Mouse (Mus musculus): ENCODE measurements around the gene Gata3.

Gata3 gene

DNA sequence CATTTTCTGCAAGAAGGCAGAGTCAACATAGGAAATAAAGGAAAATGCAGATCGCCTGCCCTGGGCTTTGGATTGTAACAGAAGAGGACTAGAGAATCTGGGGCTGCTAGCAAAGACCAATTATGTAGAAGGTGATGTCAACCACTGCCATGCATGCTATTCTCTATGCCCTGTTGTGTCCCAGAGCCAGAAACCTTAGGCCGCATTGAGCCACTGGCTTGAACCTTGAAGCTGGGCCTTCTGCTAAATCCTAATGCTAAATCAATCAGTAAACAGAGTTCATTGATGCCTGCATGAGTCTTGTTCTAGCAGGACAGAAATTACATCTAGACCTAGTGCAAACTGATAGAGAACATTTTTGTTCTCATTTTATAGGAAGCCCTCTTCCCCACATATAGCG is 3.8 kb downstream of the Gata3 start:
- no peak for DNase-seq (ENCODE audit: low spot score in 2 of 2)

DNA sequence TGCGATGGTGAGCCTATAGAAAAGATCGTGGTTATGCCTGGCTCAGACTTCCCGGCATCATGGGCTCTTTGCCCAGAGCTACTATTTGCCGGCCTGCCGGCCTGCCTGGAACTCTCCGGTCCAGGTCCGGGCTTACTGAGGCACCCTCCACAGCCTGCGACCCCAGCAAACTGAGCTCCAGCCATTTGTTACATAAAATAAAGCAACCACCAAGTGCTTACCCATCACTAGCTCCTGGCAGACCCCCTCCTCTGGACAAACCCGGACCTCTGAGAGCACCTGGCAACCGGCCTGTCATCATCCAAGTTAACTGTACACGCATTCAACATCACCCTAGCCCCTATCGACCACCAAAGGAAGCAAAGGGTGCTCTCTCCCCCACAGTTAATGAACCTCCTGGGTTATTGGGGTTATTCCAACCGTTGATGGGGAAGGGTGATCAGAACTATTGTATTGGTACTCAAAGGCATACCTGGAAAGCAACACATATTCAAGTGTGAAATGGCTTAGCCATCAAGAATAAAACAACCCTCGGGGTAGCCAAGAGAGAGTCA is 4.5 kb downstream of the Gata3 start:
- no peak for DNase-seq (ENCODE audit: low spot score in 2 of 2)

GRCm38 (mm10) chr2:9884533-9885216 is 5.2 kb downstream of the Gata3 start:
- DNase-seq (ENCODE audit: low spot score in 2 of 2): no peak

GRCm38 (mm10) chr2:9883803-9884532 is 5.9 kb downstream of the Gata3 start:
- DNase-seq (ENCODE audit: low spot score in 2 of 2): no peak

DNA sequence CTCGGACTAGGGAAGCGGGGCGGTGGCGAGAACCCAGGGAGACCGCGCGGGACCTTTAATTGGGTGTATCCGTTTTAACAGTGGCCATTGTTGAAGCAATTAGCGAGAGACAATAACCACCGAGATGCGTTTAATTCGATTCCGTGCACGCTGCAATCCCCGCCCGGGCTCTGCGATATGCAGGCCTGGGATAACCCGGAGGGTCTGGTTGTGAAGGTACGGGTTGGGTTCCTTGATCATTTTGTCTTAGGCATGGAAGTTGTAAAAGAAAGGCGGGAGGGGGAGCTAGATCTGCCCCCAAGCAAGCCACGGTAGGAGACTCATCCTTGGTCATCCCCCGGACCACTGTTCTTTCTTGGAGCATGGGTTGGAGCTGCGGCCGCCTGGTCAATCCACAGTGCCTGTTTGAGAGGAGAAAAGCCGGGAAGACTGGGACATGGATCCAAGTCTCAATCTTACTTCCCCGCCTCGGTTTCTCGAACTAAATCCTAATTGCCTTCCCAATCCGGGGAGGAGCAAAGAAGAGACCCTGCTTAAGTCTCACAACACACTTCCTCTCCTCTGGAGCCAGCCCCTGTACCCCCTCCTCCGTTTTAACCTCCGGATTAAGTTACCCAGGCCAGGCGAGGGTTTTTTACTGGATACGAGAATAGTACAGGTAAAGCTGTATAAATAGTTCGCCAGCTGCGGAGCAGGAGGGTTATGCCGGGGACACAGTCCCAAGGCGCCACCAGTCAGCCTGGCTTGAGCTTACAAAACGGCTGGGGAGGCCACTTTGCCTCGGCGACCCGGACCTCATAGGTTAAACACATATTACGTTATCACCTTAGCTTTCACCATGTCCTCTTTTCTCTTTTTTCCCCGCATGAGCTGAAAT is 6.7 kb downstream of the Gata3 start:
- DNase-seq (ENCODE audit: low spot score in 2 of 2): no peak

GRCm38 (mm10) chr2:9882371-9882925 is 7.4 kb downstream of the Gata3 start:
- no peak for DNase-seq (ENCODE audit: low spot score in 2 of 2)

DNA sequence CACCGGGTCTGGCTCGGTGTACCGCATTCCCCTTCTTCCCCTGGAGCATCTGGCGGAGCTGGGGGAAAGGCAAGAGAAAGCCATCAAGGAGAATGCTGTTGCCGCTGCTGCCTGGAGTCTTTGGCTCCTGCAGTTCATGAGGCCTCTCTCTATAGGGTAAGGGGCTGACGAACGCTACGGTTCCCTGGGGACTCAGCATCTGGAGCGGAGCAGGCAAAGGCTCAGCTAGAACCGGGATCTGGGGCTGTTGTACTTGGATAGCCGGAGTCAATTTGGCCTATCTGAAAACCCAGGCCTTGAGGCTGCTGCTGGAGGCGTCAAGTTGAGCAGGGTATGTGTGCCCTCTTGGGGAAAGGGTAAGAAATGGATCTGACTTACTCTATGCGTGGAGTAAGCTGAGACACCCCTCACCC is 8.2 kb downstream of the Gata3 start:
- no peak for DNase-seq (ENCODE audit: low spot score in 2 of 2)

- DNase-seq (ENCODE audit: low spot score in 2 of 2): no peak
Measured at GRCm38 (mm10) chr2:9881051-9881591, 8.7 kb downstream of the Gata3 start, which contains the start of gene 4930412O13Rik. Gene 4930412O13Rik, plus strand, starts transcription at chr2:9881252.

DNA sequence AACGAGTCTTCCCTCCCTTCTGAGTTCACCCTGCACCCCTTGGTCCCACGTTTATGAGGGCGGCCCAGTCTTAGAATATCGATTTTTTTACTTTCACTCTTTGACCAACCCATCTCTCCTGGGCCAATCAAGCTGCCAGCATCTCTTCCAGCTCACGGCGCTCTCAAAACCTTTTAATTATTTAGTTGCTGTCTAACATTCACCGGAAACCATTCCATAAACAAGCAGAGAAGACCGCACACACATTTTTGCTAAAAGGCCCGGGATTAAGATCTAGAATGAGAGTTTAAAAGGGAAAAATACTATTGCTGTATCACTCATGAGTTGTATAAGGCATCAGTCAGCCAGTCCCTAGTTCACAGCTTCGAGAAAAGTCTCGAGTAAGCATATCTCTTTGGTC is 9.6 kb downstream of the Gata3 start:
- no peak for DNase-seq (ENCODE audit: low spot score in 2 of 2)

DNA sequence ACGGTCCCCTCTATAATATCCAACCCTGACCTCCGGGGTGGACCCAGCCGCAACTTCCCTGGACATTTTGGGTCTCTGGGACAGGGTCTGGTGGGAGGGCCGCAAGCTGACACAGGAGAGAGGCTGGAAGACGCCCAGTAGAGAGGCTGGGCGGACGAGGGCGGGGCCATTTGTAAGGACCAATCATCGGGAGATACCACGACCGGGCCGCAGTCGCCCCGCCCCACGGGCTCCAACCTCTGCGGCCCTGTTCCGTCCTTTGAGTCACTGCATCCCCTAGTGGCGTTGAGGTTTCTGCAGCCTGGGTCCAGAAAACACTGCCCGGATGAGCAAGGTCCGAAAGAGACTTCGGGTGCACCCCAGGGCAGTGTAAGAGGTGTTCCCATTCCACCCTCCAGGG is 10.3 kb downstream of the Gata3 start:
- DNase-seq (ENCODE audit: low spot score in 2 of 2): peak; percentile 90

GRCm38 (mm10) chr2:9879092-9879491 is 10.7 kb downstream of the Gata3 start:
- DNase-seq (ENCODE audit: low spot score in 2 of 2): no peak

GRCm38 (mm10) chr2:9878564-9879081 is 11.2 kb downstream of the Gata3 start:
- DNase-seq (ENCODE audit: low spot score in 2 of 2): peak; percentile 81 to 82

DNA sequence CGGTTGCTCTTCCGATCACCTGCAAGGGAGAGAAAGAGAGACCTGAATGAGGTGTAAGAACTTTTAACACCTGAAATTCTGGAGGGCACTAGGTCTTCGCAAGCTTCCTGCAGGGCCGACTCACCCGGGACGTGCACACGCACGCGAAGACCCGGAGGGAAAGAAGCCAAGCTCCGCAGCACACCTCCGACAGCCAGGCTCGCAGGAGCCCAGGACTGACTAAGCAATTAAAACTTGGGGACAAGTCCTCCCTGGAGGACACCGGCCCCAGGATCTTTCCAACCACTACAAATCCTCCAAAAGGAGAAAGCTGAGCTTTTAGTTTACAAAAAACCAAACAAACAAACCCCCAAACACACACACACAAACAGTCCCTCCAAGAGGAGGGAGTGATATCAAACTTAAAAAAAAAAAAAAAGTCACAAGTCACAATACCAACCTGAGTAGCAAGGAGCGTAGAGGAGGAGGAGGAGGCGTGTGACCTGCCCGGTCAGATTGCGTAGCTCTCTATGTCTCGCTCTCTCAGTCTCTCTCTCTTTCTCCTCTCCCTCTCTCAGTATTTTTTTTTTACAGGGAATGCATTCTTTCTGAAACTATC is 11.8 kb downstream of the Gata3 start:
- DNase-seq (ENCODE audit: low spot score in 2 of 2): peak; percentile 36 to 39

- DNase-seq (ENCODE audit: low spot score in 2 of 2): peak; percentile 39 to 43
Measured at GRCm38 (mm10) chr2:9877326-9877690, 12.5 kb downstream of the Gata3 start.

DNA sequence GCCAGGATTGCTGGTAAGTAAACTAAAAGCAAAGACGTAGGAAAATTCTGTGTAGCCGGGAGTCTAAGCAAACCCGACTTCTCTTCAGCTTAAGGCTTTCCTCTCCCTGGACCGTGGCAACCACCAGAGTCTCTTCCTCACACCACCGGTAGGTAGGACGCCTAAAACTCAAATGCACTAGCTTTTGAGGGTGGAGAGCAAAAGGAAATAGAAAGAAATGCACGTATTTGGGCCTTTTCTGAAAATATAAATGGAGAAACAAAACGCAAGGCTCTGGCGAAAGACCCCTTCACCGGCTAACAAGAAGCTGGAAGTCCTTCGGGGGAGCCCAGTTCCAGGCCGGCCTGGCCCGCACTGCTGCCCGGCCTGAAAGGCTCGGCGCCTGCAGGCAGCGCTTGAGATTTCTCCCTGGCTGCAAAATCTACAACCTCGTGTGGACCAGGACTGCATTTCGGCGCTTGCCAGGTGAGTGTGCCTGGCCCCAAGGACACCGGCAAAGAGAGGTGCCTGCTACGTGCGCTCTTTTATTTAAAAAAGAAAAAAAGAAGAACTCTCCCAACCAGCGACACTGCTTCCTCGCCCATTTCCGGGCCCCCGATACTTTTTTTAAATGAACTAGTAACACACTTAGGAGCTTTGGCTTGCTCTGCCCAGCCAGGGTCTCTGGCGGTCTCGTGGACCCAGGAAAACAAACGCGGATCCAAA is 13.1 kb downstream of the Gata3 start:
- DNase-seq (ENCODE audit: low spot score in 2 of 2): peak; percentile 31 to 41

DNA sequence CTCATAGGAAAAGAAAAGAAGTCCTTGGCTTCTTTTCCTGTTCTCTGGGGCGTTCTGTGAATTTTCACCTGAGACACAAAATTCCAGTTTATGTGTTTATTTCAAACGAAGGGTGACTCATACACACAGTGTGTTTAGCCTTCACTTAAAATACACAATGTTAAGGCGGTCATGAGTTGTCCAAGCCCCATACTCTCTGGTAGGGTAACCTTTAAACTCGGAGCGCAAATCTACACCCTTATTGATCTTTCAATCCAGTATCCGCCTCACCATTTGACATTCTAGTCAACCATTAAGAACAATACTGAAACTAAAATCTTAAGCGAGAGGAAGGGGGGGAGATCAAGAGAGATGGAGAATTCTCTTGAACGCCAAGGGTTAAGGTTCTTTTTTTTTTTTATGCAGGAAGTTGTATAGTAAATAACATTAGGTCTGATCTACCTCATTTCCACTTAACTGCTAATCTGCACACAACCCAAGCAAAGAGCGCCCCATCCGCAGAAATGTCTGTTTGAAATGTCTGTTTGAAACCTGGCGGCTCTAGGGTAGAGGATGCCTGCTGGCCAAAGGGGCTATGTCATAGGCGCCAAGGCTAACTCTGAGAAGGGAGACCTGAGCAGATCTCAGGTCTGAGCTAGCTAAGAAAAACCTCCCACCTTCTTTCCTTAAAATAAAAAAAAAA is 14.0 kb downstream of the Gata3 start:
- peak; percentile 44 to 62 for DNase-seq (ENCODE audit: low spot score in 2 of 2)

- DNase-seq (ENCODE audit: low spot score in 2 of 2): no peak
Measured at GRCm38 (mm10) chr2:9875220-9875619, 14.6 kb downstream of the Gata3 start.

DNA sequence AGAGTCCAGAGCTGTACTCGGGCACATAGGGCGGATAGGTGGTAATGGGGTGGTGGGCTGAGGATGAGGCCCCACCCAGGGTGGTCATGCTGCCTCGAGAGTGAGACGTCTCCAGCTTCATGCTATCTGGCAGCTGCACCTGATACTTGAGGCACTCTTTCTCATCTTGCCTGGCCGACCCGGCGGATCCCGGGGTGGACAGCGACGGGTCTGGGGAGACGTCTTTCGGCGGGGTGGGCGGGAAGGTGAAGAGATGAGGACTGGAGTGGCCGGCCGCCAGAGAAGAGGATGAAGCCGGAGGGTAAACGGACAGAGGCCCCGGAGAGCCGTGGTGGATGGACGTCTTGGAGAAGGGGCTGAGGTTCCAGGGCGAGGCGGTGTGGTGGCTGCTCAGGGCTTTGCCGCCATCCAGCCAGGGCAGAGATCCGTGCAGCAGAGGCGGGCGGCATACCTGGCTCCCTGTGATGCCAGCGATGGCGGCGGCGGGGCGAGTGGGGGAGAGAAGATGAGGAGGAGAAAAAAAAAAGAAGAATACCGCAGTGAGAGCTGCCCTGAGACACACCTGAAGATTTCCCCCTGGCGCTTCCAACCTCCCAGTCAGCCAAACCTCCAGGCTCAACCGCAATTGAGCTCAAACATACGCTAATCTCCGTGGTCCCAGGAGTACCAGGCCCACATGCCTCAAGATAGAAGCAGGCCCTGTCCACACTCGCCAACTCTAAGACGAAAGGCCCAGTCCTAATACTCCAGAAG is 15.2 kb downstream of the Gata3 start:
- DNase-seq (ENCODE audit: low spot score in 2 of 2): peak; percentile 26 to 37

- DNase-seq (ENCODE audit: low spot score in 2 of 2): no peak
Measured at GRCm38 (mm10) chr2:9873757-9874156, 16.1 kb downstream of the Gata3 start.

Measured in thymus, postnatal 10 days (tissue).